Mouse (Mus musculus): ENCODE measurements around the gene Ndufb3. TPM values are rescaled to one million over a fixed set of nuclear protein-coding genes. Genes with fewer than 3 reads are reported as not detected.
"Not testable (repeated sequence)": the region's sequence is repeated elsewhere in the genome, so short reads cannot be mapped to it uniquely, and the experiment has no call there.

Ndufb3 gene
- polyA plus RNA-seq, 1 experiment from 2014 or later, result 170 TPM

DNA sequence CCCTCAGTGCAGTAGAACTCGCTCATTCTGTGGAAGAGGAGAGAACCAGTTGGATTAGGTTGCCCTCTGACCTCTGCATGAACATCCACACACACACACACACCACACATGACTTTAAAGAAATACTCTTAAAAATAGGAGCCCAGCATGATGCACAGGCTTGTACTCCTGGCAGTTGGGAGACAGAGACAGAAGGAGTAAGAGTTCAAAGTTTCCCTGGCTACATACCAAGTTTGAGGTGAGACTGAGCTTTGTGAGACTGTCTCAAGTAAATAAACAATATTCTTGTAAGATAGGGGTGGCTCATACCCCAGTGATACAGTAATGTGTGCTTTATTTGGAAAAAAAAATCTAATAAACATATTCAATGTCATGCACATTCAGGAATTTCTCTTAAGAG is 1.3 kb downstream of the Ndufb3 start:
- Histone ChIP-seq H3K9me3 (no peaks in the 10 kb centered on the region), H3K27ac (no peak overlapping the region), H3K4me2 (peak overlapping the region; percentile 67), H3K36me3 (replicated peaks) (peaks cover 5% of the 10 kb centered on the region; the same call in 1 of the 2 replicates), H3K4me1 (peaks cover 16% of the 10 kb centered on the region), H3K27me3 (replicated peaks) (no peaks in the 10 kb centered on the region), H3K9ac (no peak overlapping the region), H3K4me3 (no peak overlapping the region)
- WGBS, result 95% methylated on average over 1 of the region's 1 CpGs
- ATAC-seq (replicated peaks), result no peak

DNA sequence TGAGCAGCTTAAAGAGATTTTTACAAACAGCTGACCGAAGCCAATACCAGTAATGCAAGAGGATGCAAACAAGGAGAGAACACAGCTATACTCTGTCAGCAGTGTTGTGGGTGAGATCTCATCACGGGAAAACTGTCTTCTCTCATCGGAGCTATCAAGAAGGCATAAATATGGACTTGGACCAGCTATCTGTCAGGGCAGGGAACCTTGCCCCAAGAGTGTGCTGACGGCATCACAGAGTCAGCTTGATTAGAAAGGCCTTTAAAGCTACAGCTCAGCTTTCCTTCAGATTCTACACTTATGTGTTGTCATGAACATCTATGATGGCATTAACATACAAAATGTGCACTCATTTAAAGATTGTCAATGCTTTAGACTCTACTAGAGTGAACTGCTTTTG is 16.5 kb downstream of the Ndufb3 start:
- Histone ChIP-seq H3K4me3 (no peak overlapping the region), H3K9me3 (no peaks in the 10 kb centered on the region), H3K27me3 (replicated peaks) (no peaks in the 10 kb centered on the region), H3K9ac (no peak overlapping the region), H3K36me3 (replicated peaks) (no peaks in the 10 kb centered on the region), H3K4me1 (no peaks in the 10 kb centered on the region), H3K4me2 (no peak overlapping the region), H3K27ac (no peak overlapping the region)
- no peak for ATAC-seq (replicated peaks)
- WGBS, result 81% methylated on average over 4 of the region's 4 CpGs

DNA sequence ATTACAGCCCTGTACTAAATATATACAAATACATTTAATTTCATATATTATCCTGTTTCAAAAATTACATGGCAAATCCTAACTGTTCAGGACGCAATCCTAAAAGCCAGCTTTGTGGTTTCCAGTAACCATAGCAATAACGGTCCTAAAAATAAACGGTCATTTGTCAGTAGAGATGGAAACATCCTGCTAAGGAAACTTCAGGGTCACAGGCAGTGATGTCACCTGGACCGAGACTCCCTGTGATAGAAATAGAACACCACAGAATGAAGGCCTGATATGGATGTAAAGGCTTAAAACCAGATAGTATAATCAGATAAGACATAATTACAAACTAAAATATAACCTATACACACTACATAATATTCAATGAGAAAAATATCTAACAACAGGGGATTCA is 17.6 kb downstream of the Ndufb3 start:
- no peak for ATAC-seq (replicated peaks)
- no peaks in the 10 kb centered on the region for H3K36me3 ChIP-seq (replicated peaks)
- H3K9ac ChIP-seq, result no peak overlapping the region
- H3K4me1 ChIP-seq, result no peaks in the 10 kb centered on the region
- 85% methylated on average over 4 of the region's 4 CpGs for WGBS
- no peak overlapping the region for H3K4me3 ChIP-seq
- no peaks in the 10 kb centered on the region for H3K27me3 ChIP-seq (replicated peaks)
- H3K9me3 ChIP-seq, result no peaks in the 10 kb centered on the region
- H3K27ac ChIP-seq, result no peak overlapping the region
- H3K4me2 ChIP-seq, result no peak overlapping the region

GRCm38 (mm10) chr1:58609591-58609990 is 23.4 kb downstream of the Ndufb3 start:
- H3K9ac ChIP-seq; H3K36me3 ChIP-seq (replicated peaks); ATAC-seq (replicated peaks); H3K9me3 ChIP-seq; H3K27ac ChIP-seq; H3K4me2 ChIP-seq; H3K4me1 ChIP-seq; H3K27me3 ChIP-seq (replicated peaks); H3K4me3 ChIP-seq: not testable (repeated sequence)
- WGBS, result 92% methylated on average over 5 of the region's 5 CpGs

DNA sequence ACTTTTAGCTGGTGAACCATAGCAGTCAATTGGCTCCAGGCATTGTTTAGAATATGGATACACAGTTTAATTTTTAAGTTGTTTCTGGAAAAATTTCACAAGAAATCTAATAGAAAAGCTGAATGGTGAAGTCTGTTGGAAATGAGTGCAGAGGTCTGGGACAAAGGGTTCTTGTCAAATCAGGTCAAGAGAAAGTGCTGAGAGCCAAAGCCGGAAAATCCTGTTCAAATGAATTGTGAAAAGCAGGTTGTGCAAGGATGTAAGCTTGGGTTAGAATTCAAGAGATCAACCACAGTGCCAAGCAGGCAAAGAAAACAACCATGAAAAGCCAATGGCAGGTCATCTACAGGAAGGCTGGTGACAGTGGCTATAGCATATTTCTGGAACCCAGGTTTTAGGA is 24.0 kb downstream of the Ndufb3 start:
- ATAC-seq (replicated peaks), result no peak
- no peaks in the 10 kb centered on the region for H3K27me3 ChIP-seq (replicated peaks)
- H3K4me1 ChIP-seq, result no peaks in the 10 kb centered on the region
- WGBS, result 80% methylated on average over 1 of the region's 1 CpGs
- no peak overlapping the region for H3K9ac ChIP-seq
- H3K4me2 ChIP-seq, result no peak overlapping the region
- no peaks in the 10 kb centered on the region for H3K9me3 ChIP-seq
- H3K4me3 ChIP-seq, result no peak overlapping the region
- H3K36me3 ChIP-seq (replicated peaks), result no peaks in the 10 kb centered on the region
- H3K27ac ChIP-seq, result no peak overlapping the region

GRCm38 (mm10) chr1:58610611-58611010 is 24.4 kb downstream of the Ndufb3 start:
- no peaks in the 10 kb centered on the region for H3K27me3 ChIP-seq (replicated peaks)
- no peak overlapping the region for H3K9ac ChIP-seq
- 49% methylated on average over 1 of the region's 1 CpGs for WGBS
- no peaks in the 10 kb centered on the region for H3K9me3 ChIP-seq
- H3K4me2 ChIP-seq, result no peak overlapping the region
- no peak overlapping the region for H3K4me3 ChIP-seq
- H3K36me3 ChIP-seq (replicated peaks), result no peaks in the 10 kb centered on the region
- no peak overlapping the region for H3K27ac ChIP-seq
- H3K4me1 ChIP-seq, result no peaks in the 10 kb centered on the region
- ATAC-seq (replicated peaks), result no peak

- Histone ChIP-seq H3K36me3 (replicated peaks) (no peaks in the 10 kb centered on the region), H3K9ac (no peak overlapping the region), H3K9me3 (no peaks in the 10 kb centered on the region), H3K27ac (no peak overlapping the region), H3K4me2 (no peak overlapping the region), H3K27me3 (replicated peaks) (no peaks in the 10 kb centered on the region), H3K4me3 (no peak overlapping the region), H3K4me1 (no peaks in the 10 kb centered on the region)
- ATAC-seq (replicated peaks), result no peak
- WGBS, result 83% methylated on average over 6 of the region's 6 CpGs
Observed at GRCm38 (mm10) chr1:58613786-58614185, 27.6 kb downstream of the Ndufb3 start.

DNA sequence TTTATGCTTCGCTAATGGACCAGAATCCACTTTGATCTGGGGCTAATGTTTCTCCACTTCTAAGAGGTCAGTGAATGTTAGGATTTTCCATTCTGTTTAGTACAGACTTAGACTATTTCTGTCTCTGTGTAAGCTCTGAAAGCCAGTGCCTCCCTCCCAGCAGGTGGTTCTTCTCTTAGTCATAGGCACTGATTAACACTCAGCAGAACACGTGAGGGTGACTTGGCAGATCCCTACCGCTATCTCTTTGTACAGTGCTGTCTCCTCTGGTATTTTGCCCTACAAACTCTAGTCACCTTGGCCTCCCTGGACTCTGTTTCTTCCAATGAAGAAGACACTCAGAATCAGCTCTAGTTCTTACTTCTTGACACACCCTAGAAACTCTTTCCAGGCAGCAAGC is 28.2 kb downstream of the Ndufb3 start:
- 73% methylated on average over 3 of the region's 3 CpGs for WGBS
- no peak overlapping the region for H3K27ac ChIP-seq
- no peaks in the 10 kb centered on the region for H3K36me3 ChIP-seq (replicated peaks)
- H3K4me3 ChIP-seq, result no peak overlapping the region
- no peaks in the 10 kb centered on the region for H3K4me1 ChIP-seq
- H3K4me2 ChIP-seq, result no peak overlapping the region
- no peaks in the 10 kb centered on the region for H3K27me3 ChIP-seq (replicated peaks)
- ATAC-seq (replicated peaks), result no peak
- no peaks in the 10 kb centered on the region for H3K9me3 ChIP-seq
- no peak overlapping the region for H3K9ac ChIP-seq

- Histone ChIP-seq H3K27ac (no peak overlapping the region), H3K4me2 (no peak overlapping the region), H3K9ac (no peak overlapping the region), H3K4me3 (no peak overlapping the region), H3K27me3 (replicated peaks) (no peaks in the 10 kb centered on the region), H3K36me3 (replicated peaks) (no peaks in the 10 kb centered on the region), H3K9me3 (no peaks in the 10 kb centered on the region), H3K4me1 (no peaks in the 10 kb centered on the region)
- ATAC-seq (replicated peaks), result no peak
- 83% methylated on average over 4 of the region's 4 CpGs for WGBS
Observed at GRCm38 (mm10) chr1:58615146-58615545, 29.0 kb downstream of the Ndufb3 start.

DNA sequence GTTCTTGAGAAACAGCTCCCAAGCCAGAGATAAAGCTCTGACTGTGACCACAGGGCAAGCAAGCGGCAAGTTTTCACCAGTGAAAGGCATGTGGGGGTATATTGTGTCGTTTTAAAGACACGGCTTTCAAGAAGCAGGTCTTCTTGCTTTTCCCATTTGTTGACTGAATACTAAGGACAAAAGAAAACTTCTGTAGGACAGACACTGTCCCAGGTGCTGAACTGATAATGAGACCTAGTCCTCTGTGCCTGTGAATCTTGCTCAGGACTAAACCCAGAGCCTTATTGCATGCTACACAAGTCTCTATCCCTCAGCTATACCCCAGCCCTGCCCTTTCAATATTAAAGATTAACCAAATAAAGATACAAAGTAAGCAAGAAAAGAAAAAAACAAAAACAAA is 30.0 kb downstream of the Ndufb3 start:
- Histone ChIP-seq H3K36me3 (replicated peaks) (no peaks in the 10 kb centered on the region), H3K27me3 (replicated peaks) (no peaks in the 10 kb centered on the region), H3K9me3 (no peaks in the 10 kb centered on the region), H3K4me3 (no peak overlapping the region), H3K27ac (no peak overlapping the region), H3K9ac (no peak overlapping the region), H3K4me1 (no peaks in the 10 kb centered on the region), H3K4me2 (no peak overlapping the region)
- ATAC-seq (replicated peaks), result no peak
- 73% methylated on average over 3 of the region's 3 CpGs for WGBS

GRCm38 (mm10) chr1:58617076-58617475 is 30.9 kb downstream of the Ndufb3 start:
- Histone ChIP-seq H3K27ac (no peak overlapping the region), H3K27me3 (replicated peaks) (no peaks in the 10 kb centered on the region), H3K4me1 (no peaks in the 10 kb centered on the region), H3K4me3 (no peak overlapping the region), H3K9me3 (no peaks in the 10 kb centered on the region), H3K4me2 (no peak overlapping the region), H3K36me3 (replicated peaks) (no peaks in the 10 kb centered on the region), H3K9ac (no peak overlapping the region)
- no peak for ATAC-seq (replicated peaks)
- WGBS, result 51% methylated on average over 5 of the region's 5 CpGs

- no peak overlapping the region for H3K4me3 ChIP-seq
- no peaks in the 10 kb centered on the region for H3K9me3 ChIP-seq
- no peak overlapping the region for H3K27ac ChIP-seq
- H3K4me1 ChIP-seq, result no peaks in the 10 kb centered on the region
- no peak for ATAC-seq (replicated peaks)
- no peaks in the 10 kb centered on the region for H3K27me3 ChIP-seq (replicated peaks)
- H3K36me3 ChIP-seq (replicated peaks), result no peaks in the 10 kb centered on the region
- H3K4me2 ChIP-seq, result no peak overlapping the region
- 71% methylated on average over 6 of the region's 6 CpGs for WGBS
- H3K9ac ChIP-seq, result no peak overlapping the region
Observed at GRCm38 (mm10) chr1:58617978-58618668, 31.9 kb downstream of the Ndufb3 start.

GRCm38 (mm10) chr1:58618766-58619165 is 32.6 kb downstream of the Ndufb3 start:
- H3K27ac ChIP-seq, result no peak overlapping the region
- no peak overlapping the region for H3K4me3 ChIP-seq
- no peak for ATAC-seq (replicated peaks)
- WGBS, result 91% methylated on average over 2 of the region's 2 CpGs
- H3K4me2 ChIP-seq, result no peak overlapping the region
- no peak overlapping the region for H3K9ac ChIP-seq
- H3K36me3 ChIP-seq (replicated peaks), result no peaks in the 10 kb centered on the region
- H3K27me3 ChIP-seq (replicated peaks), result no peaks in the 10 kb centered on the region
- H3K4me1 ChIP-seq, result no peaks in the 10 kb centered on the region
- no peaks in the 10 kb centered on the region for H3K9me3 ChIP-seq

Measured in midbrain, embryonic 15.5 days (tissue).